Mouse (Mus musculus) olfactory bulb, adult 2 months (tissue): ENCODE measurements around the gene Gm9958.

Experiments used
- CTCF ChIP-seq: fragments of 200-500 bp; IDR thresholded peaks from 2 replicates; pipeline ENCODE4 v1.5.1; 2012; ENCODE audit warnings: low read depth, mild to moderate bottlenecking, low read length, moderate library complexity; ENCODE audit not compliant: insufficient read depth
- POLR2A ChIP-seq: fragments of 200-500 bp; IDR thresholded peaks from 2 replicates; pipeline ENCODE4 v1.6.1; 2012; ENCODE audit warnings: mild to moderate bottlenecking, low read depth, low read length, moderate library complexity; ENCODE audit not compliant: insufficient read depth

DNA sequence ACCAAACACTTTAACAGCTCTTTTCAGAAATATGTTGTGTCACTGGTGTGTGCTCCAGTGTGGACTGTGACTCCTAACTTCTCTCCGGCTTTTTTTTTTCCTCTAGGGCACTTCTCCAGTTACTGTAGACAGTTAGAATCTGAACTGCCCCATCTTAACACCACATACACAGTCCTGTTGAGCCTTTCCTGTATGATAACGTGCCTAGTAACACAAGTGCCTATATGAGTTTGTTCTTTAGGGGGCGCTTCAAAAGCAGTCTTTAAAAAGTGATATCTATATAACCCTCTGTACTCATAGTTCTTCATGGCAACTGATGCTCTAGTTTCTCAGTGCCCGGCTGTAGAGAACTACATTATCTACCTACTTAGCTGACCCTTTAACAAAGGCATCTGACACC lies 27.3 kb downstream of the Gm9958 start:
- TF ChIP-seq CTCF: no peak
- no peak for TF ChIP-seq POLR2A
